Mouse (Mus musculus) Patski (cell line): ENCODE results near the gene Ncoa3. TPM values are rescaled to one million over a fixed set of nuclear protein-coding genes. Genes with fewer than 3 reads are reported as not detected.
A peak's percentile ranks its signal among the peaks of the same experiment; 100 is the strongest.
"Not testable (repeated sequence)": the region's sequence is repeated elsewhere in the genome, so short reads cannot be mapped to it uniquely, and the experiment has no call there.

Source experiments
- ATAC-seq: fragments of 100-300 bp; one replicate; pipeline ENCODE4 v1.8.0; 2021
- CTCF ChIA-PET: fragments of 350-600 bp; sonication (Branson Sonifier 250); formaldehyde crosslinking; loops from one replicate; lab custom pipeline; 2022; ENCODE audit warnings: inconsistent platforms; lab: Charles Lee
- POLR2A ChIA-PET: fragments of 350-600 bp; sonication (Branson Sonifier 250); formaldehyde crosslinking; loops from one replicate; lab custom pipeline; 2022; ENCODE audit warnings: antibody characterized with exemption, inconsistent platforms; lab: Charles Lee
- DNase-seq: peaks from one replicate; pipeline ENCODE4 v3.0.0-alpha.2; 2011; ENCODE audit warnings: low read depth, low spot score
- H3K27me3 ChIP-seq: fragments of 371-371 bp; one replicate; pipeline ENCODE4 v1.5.1; 2021
- CTCF ChIP-seq: fragments of 100-300 bp; IDR thresholded peaks from one replicate; pipeline ENCODE4 v1.5.1; 2021
- in situ Hi-C: fragments of 300-500 bp; cut with MboI; formaldehyde crosslinking; loops from 3 replicates; pipeline ENCODE4 v1.11.1; 2018; ENCODE audit warnings: low pct_unique_long_range_greater_than_20kb, mixed read lengths
- polyA plus RNA-seq: library from polyadenylated mRNA; unstranded; gene quantifications from one replicate; pipeline ENCODE4 v1.2.3, GENCODE M21; 2021

Ncoa3 gene
- 22.5 TPM for polyA plus RNA-seq

DNA sequence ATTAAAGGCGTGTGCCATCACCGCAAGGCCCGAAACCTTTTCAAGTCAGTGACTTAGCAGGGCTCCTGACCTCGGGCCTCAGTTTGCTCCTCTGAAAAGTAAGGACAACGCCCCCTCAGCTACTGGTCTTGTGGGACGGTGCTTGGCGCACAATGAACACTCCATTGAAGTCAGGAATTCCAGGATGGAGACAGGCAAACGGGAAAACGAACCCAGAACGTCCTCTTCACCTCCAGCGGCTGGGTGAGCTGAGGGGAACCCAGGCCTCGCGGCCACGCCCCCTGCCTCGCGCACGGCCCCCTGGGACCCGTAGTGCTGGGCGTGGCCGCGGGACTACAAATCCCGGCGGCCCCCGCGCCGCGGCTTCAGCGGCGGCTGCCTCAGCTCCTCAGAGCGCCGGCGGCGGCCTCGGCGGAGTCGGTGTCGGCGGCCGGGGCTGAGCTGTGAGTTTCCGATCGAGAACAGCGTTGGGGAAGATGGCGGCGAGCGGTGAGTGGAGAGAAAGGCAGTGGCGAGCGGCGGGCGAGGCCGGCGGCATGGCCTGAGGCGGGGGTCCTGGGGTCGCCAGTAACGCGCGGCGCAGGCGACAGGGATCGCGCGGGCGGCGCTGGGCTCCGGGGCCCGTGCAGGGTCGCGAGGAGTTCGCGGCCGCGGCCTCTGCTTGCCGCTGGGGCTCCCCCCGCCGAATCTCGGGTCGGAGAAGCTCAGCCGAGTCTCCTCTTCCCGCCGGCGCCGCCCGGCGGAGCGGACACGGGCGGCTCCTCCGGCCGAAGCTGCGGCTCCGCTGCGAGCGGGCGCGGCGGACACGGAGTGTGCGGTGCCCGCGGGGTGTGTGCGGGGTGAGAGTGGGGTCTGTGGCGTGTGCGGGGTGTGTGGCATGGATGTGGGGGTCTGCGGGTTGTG, at the start of gene Ncoa3:
TSS of gene Ncoa3 (plus strand) at position 367 of the 903 bp plus-strand sequence.
- H3K27me3 ChIP-seq = no peaks in the 10 kb centered on the region
- no peak for TF ChIP-seq CTCF
- CTCF ChIA-PET = no interaction called here
- ATAC-seq = peak; percentile 94
- peak; percentile 49 for DNase-seq
- in situ Hi-C loops = no loop called here
- POLR2A ChIA-PET = interaction anchor here (0.7 to 1.3 kb wide), 5 partner anchors 7 to 185 kb away, joined by 3 to 7 read pairs (median 3); no protein-coding TSS in a partner anchor

DNA sequence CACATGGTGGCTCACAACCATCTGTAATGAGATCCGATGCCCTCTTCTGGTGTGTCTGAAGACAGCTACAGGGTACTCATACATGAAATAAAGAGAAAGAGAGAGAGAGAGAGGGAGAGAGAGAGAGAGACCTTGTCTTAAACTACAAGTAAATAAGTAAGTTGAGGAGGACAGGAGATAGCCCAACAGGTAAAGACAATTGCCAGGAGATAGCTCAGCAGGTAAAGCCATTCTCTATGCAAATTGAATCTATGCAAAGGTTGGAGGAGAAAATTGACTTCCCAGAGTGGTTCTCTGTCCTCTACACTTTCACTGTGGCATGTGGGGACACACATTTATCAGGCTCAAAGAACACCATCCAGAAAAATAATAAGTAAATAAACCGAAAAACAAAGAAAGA, 49.3 kb upstream of the Ncoa3 start:
- ChIA-PET CTCF (interaction anchor here (0.8 kb wide), 1 partner anchor 103 kb away, joined by 3 read pairs; no protein-coding TSS in a partner anchor), POLR2A (no interaction called here)
- no peak for TF ChIP-seq CTCF
- no peak for ATAC-seq
- DNase-seq = no peak
- H3K27me3 ChIP-seq = no peaks in the 10 kb centered on the region
- in situ Hi-C loops = loop anchor here (25.0 kb wide), 1 partner anchor 619 kb away; no protein-coding TSS in a partner anchor

DNA sequence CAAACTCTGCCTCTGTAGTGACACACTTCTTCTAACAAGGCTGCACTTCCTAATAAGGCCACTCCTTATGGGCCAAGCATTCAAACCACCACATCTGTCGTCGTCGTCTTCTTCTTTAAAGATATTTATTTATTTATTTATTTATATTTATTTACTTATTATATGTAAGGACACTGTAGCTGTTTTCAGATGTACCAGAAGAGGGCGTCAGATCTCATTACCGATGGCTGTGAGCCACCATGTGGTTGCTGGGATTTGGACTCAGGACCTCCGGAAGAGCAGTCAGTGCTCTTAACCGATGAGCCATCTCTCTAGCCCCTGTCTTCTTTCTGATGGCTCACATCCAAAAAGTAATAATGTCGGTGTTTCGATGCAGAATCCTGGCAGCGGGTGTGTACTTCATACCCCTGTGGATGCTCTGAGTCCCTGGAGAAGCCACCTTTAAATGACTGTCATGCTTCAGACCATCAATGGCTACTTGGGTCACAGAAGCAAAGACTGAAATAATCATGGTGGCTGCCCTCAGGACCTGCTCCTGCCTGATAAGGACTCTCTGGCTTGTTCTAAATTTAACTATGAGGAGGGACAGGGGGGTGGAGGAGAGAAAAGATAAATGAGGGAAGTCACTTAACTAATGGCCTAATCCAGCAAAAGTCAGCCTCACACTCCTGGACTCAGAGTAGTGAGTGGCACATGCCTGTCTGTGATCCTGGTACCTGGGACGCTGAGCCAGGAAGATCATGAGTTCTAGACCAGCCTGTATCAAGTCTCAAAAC, 47.7 kb upstream of the Ncoa3 start:
- DNase-seq = no peak
- CTCF ChIA-PET = no interaction called here

DNA sequence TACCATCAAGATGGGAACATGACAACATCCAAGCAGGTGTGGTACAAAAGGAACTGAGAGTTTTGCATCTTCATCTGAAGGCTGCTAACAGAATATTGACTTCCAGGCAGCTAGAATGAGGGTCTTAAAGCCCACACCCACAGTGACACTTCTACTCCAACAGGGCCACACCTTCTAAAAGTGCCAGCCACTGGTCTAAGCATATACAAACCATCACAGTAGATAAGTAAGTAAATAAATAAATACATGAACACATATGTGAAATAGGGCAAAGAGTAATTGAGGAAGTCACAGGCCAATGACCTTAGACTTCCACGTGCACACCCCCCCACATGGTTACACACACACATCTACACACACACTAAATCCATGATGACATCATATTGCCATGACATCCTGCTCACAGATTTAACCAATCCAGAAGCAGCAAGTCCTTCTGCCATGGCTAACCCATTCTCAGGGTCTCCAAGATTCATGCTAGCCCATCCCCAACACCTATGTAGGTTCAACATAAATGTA, 46.3 kb upstream of the Ncoa3 start:
- ChIA-PET POLR2A (no interaction called here), CTCF (no interaction called here)
- no peak for DNase-seq
- in situ Hi-C loops = loop anchor here (25.0 kb wide), 1 partner anchor 616 kb away; no protein-coding TSS in a partner anchor
- TF ChIP-seq CTCF = no peak
- no peak for ATAC-seq
- no peaks in the 10 kb centered on the region for H3K27me3 ChIP-seq

More for the DNA sequence above, 47.7 kb upstream of the Ncoa3 start:
- no peak for TF ChIP-seq CTCF
- POLR2A ChIA-PET = no interaction called here
- in situ Hi-C loops = loop anchor here (25.0 kb wide), 1 partner anchor 618 kb away; no protein-coding TSS in a partner anchor
- no peaks in the 10 kb centered on the region for H3K27me3 ChIP-seq
- ATAC-seq = no peak

DNA sequence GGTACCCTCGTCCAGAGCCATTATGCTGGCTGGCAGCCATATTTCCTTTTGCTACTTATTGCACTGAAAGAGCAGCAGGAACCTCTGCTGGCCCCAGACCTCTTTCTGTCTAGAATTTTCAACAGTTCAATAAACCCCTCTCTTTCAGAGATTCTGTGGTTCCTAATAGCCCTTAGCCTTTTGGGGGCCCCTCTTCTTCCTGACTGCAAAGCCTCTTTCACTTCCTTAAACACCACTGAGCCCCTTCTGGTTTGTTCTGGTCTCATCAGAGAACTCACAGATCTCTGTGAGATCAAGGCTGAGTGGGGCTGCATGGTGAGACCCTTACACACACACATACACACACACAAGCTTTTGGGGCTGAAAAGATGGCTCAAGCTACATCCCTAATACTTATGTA, 44.4 kb upstream of the Ncoa3 start:
- CTCF ChIA-PET = no interaction called here
- POLR2A ChIA-PET = no interaction called here
- in situ Hi-C loops = loop anchor here (25.0 kb wide), 1 partner anchor 614 kb away; no protein-coding TSS in a partner anchor
- ATAC-seq (no peak), DNase-seq (no peak)
- TF ChIP-seq CTCF = no peak
- no peaks in the 10 kb centered on the region for H3K27me3 ChIP-seq

DNA sequence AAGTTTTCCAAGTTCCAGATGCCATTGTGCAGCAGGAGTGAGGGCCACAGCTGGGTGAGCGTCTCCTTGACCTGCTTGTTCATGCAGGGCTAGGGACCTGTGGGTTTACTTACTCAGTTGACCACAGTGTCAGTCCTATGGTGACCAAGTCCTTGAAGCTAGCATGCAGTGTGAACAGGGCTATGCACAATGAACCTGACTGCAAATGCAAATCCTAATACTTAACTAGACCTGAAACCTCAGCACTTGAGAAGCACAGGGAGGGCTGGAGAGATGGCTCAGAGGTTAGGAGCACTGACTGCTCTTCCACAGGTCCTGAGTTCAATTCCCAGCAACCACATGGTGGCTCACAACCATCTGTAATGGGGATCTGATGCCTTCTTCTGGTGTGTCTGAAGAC, 43.7 kb upstream of the Ncoa3 start:
- POLR2A ChIA-PET, H3K27me3 ChIP-seq, CTCF ChIA-PET, ATAC-seq, DNase-seq: not testable (repeated sequence)
- in situ Hi-C loops = loop anchor here (25.0 kb wide), 1 partner anchor 614 kb away; no protein-coding TSS in a partner anchor

DNA sequence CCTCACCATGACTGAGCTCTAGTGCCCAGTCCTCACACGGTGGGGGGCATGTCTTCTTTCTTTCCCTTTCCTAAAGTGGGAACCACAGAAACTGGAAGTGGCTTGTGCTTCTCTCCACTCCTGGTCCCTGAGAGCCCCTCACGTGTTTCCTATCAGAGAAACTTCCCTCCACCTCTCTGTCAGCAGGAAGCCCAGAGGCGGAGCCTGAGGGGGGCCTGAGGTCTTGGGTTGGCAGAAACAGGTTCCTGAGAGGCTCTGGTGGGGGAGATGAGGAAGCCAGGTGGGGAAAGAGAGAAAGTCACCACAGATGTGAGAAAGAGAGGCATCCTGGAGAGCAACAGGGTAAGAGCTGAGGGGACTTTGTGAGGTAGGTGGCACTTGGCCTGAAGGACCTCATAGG, 42.7 kb upstream of the Ncoa3 start:
- DNase-seq = no peak
- no peak for TF ChIP-seq CTCF
- ATAC-seq = no peak
- H3K27me3 ChIP-seq = no peaks in the 10 kb centered on the region
- CTCF ChIA-PET = no interaction called here
- POLR2A ChIA-PET = no interaction called here
- in situ Hi-C loops = loop anchor here (25.0 kb wide), 1 partner anchor 613 kb away; no protein-coding TSS in a partner anchor

DNA sequence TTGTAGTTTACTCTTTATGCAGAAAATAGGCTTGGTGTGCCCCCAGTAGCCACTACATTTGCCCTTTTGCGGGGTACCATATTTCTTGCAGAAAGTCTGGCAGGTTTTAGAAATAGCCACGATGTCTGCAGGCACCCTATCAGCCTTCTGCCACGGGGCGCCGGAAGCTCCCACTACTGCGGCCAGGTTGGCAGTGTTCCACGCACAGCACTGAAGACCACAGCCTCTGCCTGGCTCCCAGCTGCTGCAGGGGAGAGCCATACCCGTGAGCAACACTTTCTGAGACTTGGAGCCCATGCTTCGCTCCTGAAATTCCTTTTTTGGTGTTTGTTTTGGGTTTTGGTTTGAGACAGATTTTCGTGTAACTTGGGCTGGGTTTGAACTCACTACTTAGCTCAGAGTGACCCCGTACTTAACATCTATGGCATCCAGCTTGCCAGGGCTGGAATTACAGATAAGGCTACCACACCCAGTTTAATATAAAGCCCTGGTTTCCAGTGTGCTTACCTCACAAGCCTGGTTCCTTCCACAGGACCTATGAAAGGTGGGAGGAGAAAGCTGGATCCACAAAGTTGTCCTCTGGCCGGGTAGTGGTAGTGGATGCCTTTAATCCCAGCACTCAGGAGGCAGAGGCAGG, 40.9 kb upstream of the Ncoa3 start:
- ATAC-seq = no peak
- no peaks in the 10 kb centered on the region for H3K27me3 ChIP-seq
- ChIA-PET POLR2A (no interaction called here), CTCF (interaction anchor here (1.1 to 1.7 kb wide), 3 partner anchors 17 to 85 kb away, joined by 3 to 5 read pairs (median 4); no protein-coding TSS in a partner anchor)
- no peak for TF ChIP-seq CTCF
- in situ Hi-C loops = no loop called here
- no peak for DNase-seq

DNA sequence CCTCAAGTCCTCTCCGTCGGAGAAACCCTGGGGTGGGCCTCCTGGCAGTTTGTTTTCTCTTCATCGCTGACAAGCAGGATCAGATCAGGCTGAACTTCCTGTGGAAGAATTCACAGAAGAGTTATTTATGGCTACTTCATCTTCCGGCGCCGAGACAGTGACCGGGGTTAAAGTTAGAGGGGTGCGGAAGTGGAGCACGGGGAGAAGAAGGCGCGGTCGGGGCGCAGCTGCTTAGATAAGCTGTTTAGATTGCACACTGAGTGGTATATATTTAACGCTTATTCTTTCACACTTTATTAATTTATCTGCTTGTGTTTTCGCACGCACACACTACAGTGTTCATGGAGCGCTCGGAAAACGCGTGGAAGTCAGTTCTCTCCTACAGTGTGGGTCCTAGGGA, 37.6 kb upstream of the Ncoa3 start:
- ATAC-seq = no peak
- no peaks in the 10 kb centered on the region for H3K27me3 ChIP-seq
- TF ChIP-seq CTCF = no peak
- no peak for DNase-seq
- ChIA-PET POLR2A (no interaction called here), CTCF (no interaction called here)
- in situ Hi-C loops = no loop called here

DNA sequence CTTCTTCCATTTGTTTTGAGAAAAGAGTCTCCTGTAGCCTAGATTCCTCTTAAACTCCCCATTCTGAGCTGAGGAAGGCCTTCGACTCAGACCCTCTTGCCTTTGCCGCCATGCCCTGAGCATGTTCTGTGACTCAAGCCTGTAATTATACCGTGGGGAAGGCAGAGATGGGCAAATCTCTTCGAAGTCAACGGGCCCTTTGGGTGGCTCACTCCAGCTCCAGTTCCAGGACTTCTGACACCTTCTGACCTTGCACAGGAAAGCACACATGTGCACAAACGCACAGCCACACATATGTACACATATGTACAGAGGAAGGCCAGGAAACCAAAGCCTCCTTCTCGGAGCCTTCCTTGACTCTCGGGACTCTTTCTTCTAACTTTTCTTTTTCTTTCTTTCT, 37.0 kb upstream of the Ncoa3 start:
- CTCF ChIA-PET = no interaction called here
- POLR2A ChIA-PET = no interaction called here
- in situ Hi-C loops = no loop called here
- no peaks in the 10 kb centered on the region for H3K27me3 ChIP-seq
- no peak for TF ChIP-seq CTCF
- no peak for DNase-seq
- no peak for ATAC-seq
